In genomic region chr4:146173378-146174226, GRCm38 (mm10) we compare ENCODE assay signal across 9 mouse cellular contexts. TPM values are rescaled to one million over a fixed set of nuclear protein-coding genes. Genes with fewer than 3 reads are reported as not detected.
DNase-seq lines count a peak whose midpoint lies in the region; ATAC-seq and TF ChIP-seq lines count a peak whose summit lies in the region.
"Not testable (repeated sequence)": the region's sequence is repeated elsewhere in the genome, so short reads cannot be mapped to it uniquely, and the experiment has no call there.
"Had no signal": no experiment of that assay in that cellular context is flagged by ENCODE, and none has a peak within 500 bp of the region (broad histone marks: within the 10 kb centered on the region; RNA-seq: fewer than 3 reads in every experiment).

No protein-coding gene starts in this region.

- peak; percentile 46 to 60; a peak in 3 of 4 replicates for ATAC-seq in hematopoietic stem cell, adult 5-6 weeks (replicated peaks in 1 of 2; ENCODE audit: insufficient read depth in 1 of 2, low FRiP score in 2 of 2, low TSS enrichment in 1 of 2, low read depth in 1 of 2, poor library complexity in 2 of 2, severe bottlenecking in 2 of 2)
- peak; percentile 73; the same call in 1 of the 2 replicates for ATAC-seq in kidney, embryonic 15.5 days (replicated peaks; ENCODE audit: low FRiP score)
- peak; percentile 57 for ATAC-seq in liver, embryonic 15.5 days (ENCODE audit: insufficient read depth)

- not testable (repeated sequence) for H3K9ac ChIP-seq in kidney, embryonic 15.5 days; liver, embryonic 15.5 days

- peak; percentile 3 for DNase-seq in CD4-positive, CD25-positive, alpha-beta regulatory T cell, adult 2 months (ENCODE audit: low read depth, low spot score)
- DNase-seq in cerebellum, adult 9-11 months = peak; percentile 10
- DNase-seq in gastrocnemius, adult 2 months = peak; percentile 23
- peak; percentile 12 for DNase-seq in neural tube, embryonic 10.5 days (ENCODE audit: extremely low spot score, low spot score)
- peak; percentile 1 for DNase-seq in thymus, postnatal 0 days (ENCODE audit: low spot score)

- H3K4me3 ChIP-seq in gastrocnemius, adult 2 months; kidney, embryonic 15.5 days (replicated peaks); liver, embryonic 15.5 days (replicated peaks): not testable (repeated sequence)

- not testable (repeated sequence) for TF ChIP-seq CTCF in gastrocnemius, adult 2 months (IDR thresholded peaks at IDR 0.05)

- not testable (repeated sequence) for H3K36me3 ChIP-seq in kidney, embryonic 15.5 days; liver, embryonic 15.5 days (replicated peaks)

- peaks cover 13% of the 10 kb centered on the region for H3K9me3 ChIP-seq in kidney, embryonic 15.5 days (replicated peaks)
- not testable (repeated sequence) for H3K9me3 ChIP-seq in liver, embryonic 15.5 days (replicated peaks)

- intact Hi-C loops in gastrocnemius, adult 2 months (cut with DNase I) = not testable (repeated sequence)

- not testable (repeated sequence) for H3K4me2 ChIP-seq in kidney, embryonic 15.5 days; liver, embryonic 15.5 days

- 65% methylated on average over 4 of the region's 4 CpGs for WGBS in kidney, embryonic 15.5 days
- WGBS in liver, embryonic 15.5 days (ENCODE audit: insufficient replicate concordance) = 42% methylated on average over 4 of the region's 4 CpGs

- not testable (repeated sequence) for H3K27ac ChIP-seq in gastrocnemius, adult 2 months; kidney, embryonic 15.5 days; liver, embryonic 15.5 days (replicated peaks)

- H3K4me1 ChIP-seq in kidney, embryonic 15.5 days; liver, embryonic 15.5 days (replicated peaks): not testable (repeated sequence)

- not testable (repeated sequence) for H3K27me3 ChIP-seq in kidney, embryonic 15.5 days; liver, embryonic 15.5 days

RNA-seq across cellular contexts. Expression of gene Zfp600, which starts 17.0 kb away (rescaled TPM):
- not detected for total RNA-seq in gastrocnemius, adult 2 months (2021)
- total RNA-seq in hematopoietic stem cell, adult 5-6 weeks (2017) = 3.5 TPM in 1 of 2 replicates, not detected in the other
- polyA plus RNA-seq in kidney, embryonic 15.5 days (2015; fragmentation: Nextera tagmentation; extraction: Ambion mirVana) = not detected in 2 replicates
- not detected in 2 replicates for polyA plus RNA-seq in liver, embryonic 15.5 days (2015; fragmentation: Nextera tagmentation; extraction: Ambion mirVana)
- polyA plus RNA-seq in thymus, postnatal 0 days (2015; fragmentation: Nextera tagmentation; extraction: Ambion mirVana) = not detected in 2 replicates
- total RNA-seq: layer of hippocampus, adult 8-10 months had no signal
